Mouse (Mus musculus): ENCODE measurements at regions not wholly inside any gene's neighbourhood (a gene's known extent, or its start where the extent isn't known, plus 50 kb on each side); places are given as distances from the start of the nearest gene placed in this dataset.
A peak's percentile ranks its signal among the peaks of the same experiment; 100 is the strongest.

- TF ChIP-seq POLR2A (IDR thresholded peaks at IDR 0.05; ENCODE audit: borderline replicate concordance, extremely low read depth, insufficient read depth, insufficient read length, poor library complexity, severe bottlenecking): no peak
- no peak for TF ChIP-seq CTCF (IDR thresholded peaks at IDR 0.05; ENCODE audit: borderline replicate concordance, extremely low read depth, insufficient read depth, insufficient read length)
- no peak for DNase-seq (ENCODE audit: low read depth)
These were observed 54.3 kb upstream of the Spry2 start for GRCm38 (mm10) chr14:105950924-105951323.

- DNase-seq (ENCODE audit: low read depth): no peak
- TF ChIP-seq POLR2A (IDR thresholded peaks at IDR 0.05; ENCODE audit: borderline replicate concordance, extremely low read depth, insufficient read depth, insufficient read length, poor library complexity, severe bottlenecking) (no peak), CTCF (IDR thresholded peaks at IDR 0.05; ENCODE audit: borderline replicate concordance, extremely low read depth, insufficient read depth, insufficient read length) (no peak)
These were observed 58.5 kb upstream of the Spry2 start for GRCm38 (mm10) chr14:105955082-105955481.

- peak; percentile 20 for DNase-seq (ENCODE audit: low read depth)
- TF ChIP-seq CTCF (IDR thresholded peaks at IDR 0.05; ENCODE audit: borderline replicate concordance, extremely low read depth, insufficient read depth, insufficient read length) (no peak), POLR2A (IDR thresholded peaks at IDR 0.05; ENCODE audit: borderline replicate concordance, extremely low read depth, insufficient read depth, insufficient read length, poor library complexity, severe bottlenecking) (no peak)
These were observed 60.2 kb upstream of the Spry2 start for GRCm38 (mm10) chr14:105956796-105957195.

GRCm38 (mm10) chr14:105958005-105958404, 61.4 kb upstream of the Spry2 start:
- TF ChIP-seq CTCF (IDR thresholded peaks at IDR 0.05; ENCODE audit: borderline replicate concordance, extremely low read depth, insufficient read depth, insufficient read length) (no peak), POLR2A (IDR thresholded peaks at IDR 0.05; ENCODE audit: borderline replicate concordance, extremely low read depth, insufficient read depth, insufficient read length, poor library complexity, severe bottlenecking) (no peak)
- DNase-seq (ENCODE audit: low read depth): no peak

GRCm38 (mm10) chr14:105979544-105980323, 83.1 kb upstream of the Spry2 start:
- DNase-seq (ENCODE audit: low read depth): peak; percentile 70
- TF ChIP-seq POLR2A (IDR thresholded peaks at IDR 0.05; ENCODE audit: borderline replicate concordance, extremely low read depth, insufficient read depth, insufficient read length, poor library complexity, severe bottlenecking) (no peak), CTCF (IDR thresholded peaks at IDR 0.05; ENCODE audit: borderline replicate concordance, extremely low read depth, insufficient read depth, insufficient read length) (no peak)

- TF ChIP-seq CTCF (IDR thresholded peaks at IDR 0.05; ENCODE audit: borderline replicate concordance, extremely low read depth, insufficient read depth, insufficient read length): no peak
- no peak for TF ChIP-seq POLR2A (IDR thresholded peaks at IDR 0.05; ENCODE audit: borderline replicate concordance, extremely low read depth, insufficient read depth, insufficient read length, poor library complexity, severe bottlenecking)
- peak; percentile 4 for DNase-seq (ENCODE audit: low read depth)
These were observed 83.7 kb upstream of the Spry2 start for GRCm38 (mm10) chr14:105980324-105980680.

GRCm38 (mm10) chr14:105987341-105987882, 90.8 kb upstream of the Spry2 start:
- DNase-seq (ENCODE audit: low read depth): no peak
- TF ChIP-seq CTCF (IDR thresholded peaks at IDR 0.05; ENCODE audit: borderline replicate concordance, extremely low read depth, insufficient read depth, insufficient read length) (no peak), POLR2A (IDR thresholded peaks at IDR 0.05; ENCODE audit: borderline replicate concordance, extremely low read depth, insufficient read depth, insufficient read length, poor library complexity, severe bottlenecking) (no peak)

GRCm38 (mm10) chr14:105988738-105989137, 92.1 kb upstream of the Spry2 start:
- no peak for DNase-seq (ENCODE audit: low read depth)
- no peak for TF ChIP-seq POLR2A (IDR thresholded peaks at IDR 0.05; ENCODE audit: borderline replicate concordance, extremely low read depth, insufficient read depth, insufficient read length, poor library complexity, severe bottlenecking)

GRCm38 (mm10) chr14:105993124-105993523, 96.5 kb upstream of the Spry2 start:
- TF ChIP-seq POLR2A (IDR thresholded peaks at IDR 0.05; ENCODE audit: borderline replicate concordance, extremely low read depth, insufficient read depth, insufficient read length, poor library complexity, severe bottlenecking) (no peak), CTCF (IDR thresholded peaks at IDR 0.05; ENCODE audit: borderline replicate concordance, extremely low read depth, insufficient read depth, insufficient read length) (no peak)
- no peak for DNase-seq (ENCODE audit: low read depth)

- no peak for TF ChIP-seq POLR2A (IDR thresholded peaks at IDR 0.05; ENCODE audit: borderline replicate concordance, extremely low read depth, insufficient read depth, insufficient read length, poor library complexity, severe bottlenecking)
- no peak for TF ChIP-seq CTCF (IDR thresholded peaks at IDR 0.05; ENCODE audit: borderline replicate concordance, extremely low read depth, insufficient read depth, insufficient read length)
- no peak for DNase-seq (ENCODE audit: low read depth)
These were observed 103.2 kb upstream of the Spry2 start for GRCm38 (mm10) chr14:105999801-106000200.

GRCm38 (mm10) chr14:106007769-106008168, 98.2 kb upstream of the Trim52 start:
- no peak for DNase-seq (ENCODE audit: low read depth)
- TF ChIP-seq CTCF (IDR thresholded peaks at IDR 0.05; ENCODE audit: borderline replicate concordance, extremely low read depth, insufficient read depth, insufficient read length) (no peak), POLR2A (IDR thresholded peaks at IDR 0.05; ENCODE audit: borderline replicate concordance, extremely low read depth, insufficient read depth, insufficient read length, poor library complexity, severe bottlenecking) (no peak)

- DNase-seq (ENCODE audit: low read depth): no peak
- no peak for TF ChIP-seq CTCF (IDR thresholded peaks at IDR 0.05; ENCODE audit: borderline replicate concordance, extremely low read depth, insufficient read depth, insufficient read length)
- no peak for TF ChIP-seq POLR2A (IDR thresholded peaks at IDR 0.05; ENCODE audit: borderline replicate concordance, extremely low read depth, insufficient read depth, insufficient read length, poor library complexity, severe bottlenecking)
These were observed 97.0 kb upstream of the Trim52 start for GRCm38 (mm10) chr14:106008951-106009350.

Data from brain, embryonic 14.5 days (tissue).